Mouse (Mus musculus): ENCODE measurements around the gene Snrpe.

DNA sequence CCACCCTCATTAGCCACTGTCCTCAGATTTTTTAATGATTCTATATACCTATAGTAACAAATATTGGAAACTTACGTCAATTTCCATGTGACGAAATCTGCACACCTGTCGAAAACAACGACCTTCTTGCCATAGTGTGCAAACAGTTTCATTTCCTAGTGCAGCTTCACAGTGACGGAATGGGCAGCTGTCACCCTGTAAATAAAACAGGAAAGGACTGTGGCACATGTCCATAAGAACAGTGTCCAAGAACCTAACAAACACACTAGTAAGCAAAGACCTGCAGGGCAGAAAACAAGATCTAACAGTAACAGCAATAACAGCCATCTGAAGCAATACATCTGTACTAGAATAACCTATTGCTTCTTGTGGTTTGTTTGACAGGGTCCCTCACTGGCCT is 35.6 kb upstream of the Snrpe start:
- no peak for TF ChIP-seq CTCF (IDR thresholded peaks at IDR 0.05)
- no peak for TF ChIP-seq EP300 (IDR thresholded peaks at IDR 0.05)
